Mouse (Mus musculus) CH12F3 (cell line): ENCODE results near the gene Chmp2a.

Source experiments
- in situ Hi-C: fragments of 300-500 bp; cut with MboI; formaldehyde crosslinking; loops from 2 replicates; pipeline ENCODE4 v1.14.3; 2020; ENCODE audit warnings: low sequenced_read_pairs

Gene Chmp2a

DNA sequence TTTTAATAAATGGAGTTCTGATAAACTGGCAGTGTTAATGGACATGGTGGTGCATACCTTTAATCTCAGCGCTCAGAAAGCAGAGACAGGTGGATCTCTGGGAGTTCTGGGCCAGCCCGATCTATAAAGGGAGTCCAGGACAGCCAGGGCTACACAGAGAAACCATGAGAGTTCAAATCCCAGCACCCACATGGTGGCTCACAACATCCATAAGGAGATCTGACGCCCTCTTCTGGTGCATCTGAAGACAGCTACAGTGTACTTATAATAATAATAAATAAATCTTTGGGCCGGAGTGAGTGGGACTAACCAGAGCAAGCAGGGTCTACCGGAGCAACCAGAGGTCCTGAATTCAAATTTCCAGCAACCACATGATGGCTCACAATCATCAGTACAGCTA lies 31.2 kb downstream of the Chmp2a start:
- in situ Hi-C loops: no loop called here

DNA sequence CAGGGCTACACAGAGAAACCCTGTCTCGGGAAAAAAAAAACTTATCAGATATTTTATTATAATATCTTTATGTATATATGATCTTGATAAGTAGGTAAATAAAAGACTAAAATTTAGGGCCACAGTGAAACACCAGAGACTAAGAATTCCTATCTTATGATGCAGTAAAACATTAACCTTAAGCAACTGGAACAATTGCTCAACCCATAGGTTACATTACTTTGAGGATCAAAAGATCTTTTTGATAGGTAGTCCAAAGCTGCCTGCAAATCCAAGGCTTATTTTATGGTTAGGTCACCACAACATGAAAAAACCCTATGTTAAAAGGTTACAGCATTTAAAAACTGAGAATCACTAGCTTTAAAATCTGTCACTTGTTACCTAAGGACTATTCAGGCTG lies 33.0 kb downstream of the Chmp2a start:
- in situ Hi-C loops: no loop called here

DNA sequence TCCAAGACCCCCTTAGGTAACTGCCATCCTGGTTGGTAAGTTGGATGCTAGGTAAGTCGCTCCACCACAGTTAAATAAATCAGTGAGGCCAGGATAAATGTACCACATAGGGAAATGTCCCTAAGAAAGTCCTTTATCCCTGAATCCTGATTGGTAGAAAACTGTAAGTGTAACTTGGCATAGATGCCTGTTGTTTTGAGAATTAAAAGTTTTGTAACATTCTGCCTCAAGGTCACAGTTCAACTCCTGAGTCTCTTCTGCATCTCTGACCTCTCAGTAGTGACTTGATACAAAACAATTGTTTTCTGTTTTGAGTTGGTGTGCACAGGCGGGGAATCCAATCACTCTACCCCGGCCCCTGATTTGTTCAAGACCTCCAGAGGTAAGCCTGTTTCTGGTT lies 35.8 kb downstream of the Chmp2a start, which contains the start of gene Trim28:
TSS of gene Trim28 (plus strand) at position 264 of the 400 bp plus-strand sequence.
- in situ Hi-C loops: no loop called here

DNA sequence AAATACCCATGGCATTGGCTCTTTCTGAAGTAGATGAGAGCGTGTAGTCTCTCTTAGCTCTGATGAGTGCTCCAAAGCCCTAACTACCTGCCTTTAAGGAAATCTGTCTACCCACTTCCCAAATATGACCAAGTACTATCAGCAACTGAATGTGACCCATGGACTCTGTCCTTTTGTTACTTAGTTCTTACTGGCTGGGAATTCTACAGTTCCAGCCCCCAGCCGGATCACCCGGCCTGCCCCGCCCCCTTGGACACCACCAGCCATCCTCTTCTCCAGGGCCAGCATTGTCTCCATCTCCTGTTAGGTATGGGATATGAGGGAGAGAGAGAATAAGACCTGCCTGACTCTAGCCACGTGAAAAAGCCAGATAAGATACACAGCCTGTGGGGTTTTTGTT lies 36.6 kb downstream of the Chmp2a start, which contains the start of gene Slc27a5:
TSS of gene Slc27a5 (minus strand) at position 140 of the 400 bp plus-strand sequence.
- in situ Hi-C loops: no loop called here

DNA sequence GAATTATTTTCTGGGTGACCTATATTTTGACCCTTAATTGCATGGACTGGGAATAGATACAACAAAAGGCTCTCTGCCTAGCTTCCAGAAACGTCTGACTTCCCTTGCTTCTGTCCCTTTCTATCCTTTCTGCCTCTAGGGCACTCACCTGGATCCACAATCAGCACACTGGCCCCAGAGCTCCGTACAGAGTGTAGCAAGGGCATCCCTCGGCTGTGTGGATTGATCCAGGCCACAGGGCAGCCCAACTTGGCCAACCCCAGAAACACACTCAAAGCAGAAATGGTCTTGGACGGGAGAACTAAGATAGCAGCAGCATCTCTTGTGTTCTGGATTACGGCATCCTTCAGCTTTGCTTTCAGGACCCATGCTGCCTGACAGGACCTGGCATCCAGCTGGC lies 37.4 kb downstream of the Chmp2a start:
- in situ Hi-C loops: no loop called here

DNA sequence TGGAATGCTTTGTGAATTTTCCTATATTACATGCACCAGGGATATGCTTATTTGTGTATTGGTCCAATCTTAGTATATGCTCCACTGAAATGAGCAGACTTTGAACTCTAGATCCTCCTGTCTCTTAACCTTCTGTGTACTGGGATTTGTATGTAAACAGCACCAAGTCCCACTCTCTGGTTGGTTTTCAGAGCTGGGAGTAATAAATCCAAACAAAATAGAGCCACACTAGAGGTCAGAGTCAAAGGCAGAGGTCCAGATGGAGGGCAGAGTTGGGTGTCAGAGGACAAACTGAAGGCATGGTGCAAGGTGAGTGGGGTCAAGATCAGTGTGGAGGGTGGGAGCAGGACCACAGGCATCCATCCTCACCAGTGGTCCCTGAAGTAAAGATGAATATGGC lies 38.7 kb downstream of the Chmp2a start:
- in situ Hi-C loops: no loop called here

DNA sequence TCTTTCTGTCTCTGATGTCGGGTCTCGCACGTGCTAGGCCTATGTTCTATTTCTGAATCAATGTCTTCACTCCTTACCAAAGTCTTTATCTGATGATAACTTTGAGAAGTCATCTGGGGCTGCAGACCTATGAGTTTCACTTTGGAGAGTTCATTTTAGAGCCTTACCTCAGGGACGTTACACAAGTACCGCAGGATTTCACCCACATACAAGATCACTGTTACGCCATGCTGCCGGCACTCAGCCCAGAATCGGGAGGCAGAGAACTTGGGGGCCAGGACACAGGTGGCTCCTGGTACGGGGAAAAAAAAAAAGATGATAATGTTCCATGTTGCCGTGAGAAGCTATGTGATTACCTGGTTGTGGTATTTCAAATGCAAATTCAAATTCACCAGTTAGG lies 41.5 kb downstream of the Chmp2a start:
- in situ Hi-C loops: no loop called here

DNA sequence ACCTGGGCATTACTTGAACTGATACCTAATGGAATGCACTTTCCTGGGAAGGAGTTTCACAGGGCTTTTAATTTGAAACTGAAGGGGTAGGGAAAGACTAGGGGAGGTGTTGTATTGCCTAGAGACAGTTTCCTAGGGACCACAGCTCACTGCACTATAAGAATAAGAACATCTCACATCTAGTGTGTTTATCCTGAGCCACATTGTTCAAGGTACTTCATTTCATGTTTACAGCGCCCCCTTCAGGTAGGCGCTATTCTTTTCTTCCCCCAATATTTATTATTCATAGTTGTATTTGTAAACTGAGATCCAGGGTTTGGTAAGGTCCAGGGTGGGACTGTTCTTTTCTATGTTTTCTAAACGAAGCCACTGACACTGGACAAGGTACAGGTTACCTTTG lies 42.4 kb downstream of the Chmp2a start:
- in situ Hi-C loops: no loop called here

DNA sequence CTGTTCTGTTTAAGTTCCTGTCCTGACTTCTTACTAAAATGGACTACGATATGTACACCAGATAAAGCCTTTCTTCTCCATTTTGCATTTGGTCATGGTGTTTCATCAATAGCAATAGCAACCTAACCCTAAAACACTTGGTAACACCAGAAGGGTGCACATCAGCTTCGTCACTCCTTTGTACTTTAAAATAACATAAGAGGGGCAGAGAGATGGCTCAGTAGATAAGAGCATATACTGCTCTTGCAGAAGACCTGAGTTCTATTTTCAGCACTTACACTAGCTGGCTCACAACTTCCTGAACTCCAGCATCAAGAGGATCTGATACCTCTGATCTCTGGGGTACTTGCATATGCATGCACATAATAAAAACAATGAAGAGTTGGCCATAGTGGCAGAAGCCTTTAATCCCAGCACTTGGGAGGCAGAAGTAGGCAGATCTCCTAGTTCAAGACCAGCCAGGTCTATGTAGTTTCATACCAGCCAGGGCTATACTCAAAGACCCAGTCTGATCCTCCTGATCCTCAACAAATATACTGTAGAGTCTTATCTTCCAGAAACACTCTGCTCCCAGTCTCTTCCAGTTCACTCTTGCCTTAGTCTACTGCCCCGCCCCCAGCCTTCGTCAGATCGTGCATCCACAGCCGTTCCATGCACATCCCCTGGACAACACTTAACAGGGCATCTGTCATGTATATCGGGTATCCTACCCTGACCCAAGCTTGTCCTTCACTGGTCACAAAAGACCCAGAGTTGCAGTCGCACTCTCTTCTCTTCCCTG lies 47.0 kb downstream of the Chmp2a start:
- in situ Hi-C loops: no loop called here

DNA sequence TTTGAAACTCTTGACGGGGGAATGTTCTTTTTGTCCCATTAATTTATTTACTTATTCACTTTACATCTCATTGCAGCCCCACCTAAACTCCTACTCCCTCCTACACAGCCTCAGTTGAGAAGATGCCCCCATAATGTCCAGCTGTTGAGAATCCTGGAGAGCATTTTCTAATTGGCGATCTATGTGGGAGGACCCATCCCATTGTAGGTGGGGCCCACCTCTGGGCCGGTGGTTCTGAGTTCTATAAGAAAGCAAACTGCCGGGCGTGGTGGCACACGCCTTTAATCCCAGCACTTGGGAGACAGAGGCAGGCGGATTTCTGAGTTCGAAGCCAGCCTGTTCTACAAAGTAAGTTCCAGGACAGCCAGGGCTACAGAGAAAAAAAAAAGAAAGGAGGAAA lies 47.7 kb downstream of the Chmp2a start:
- in situ Hi-C loops: no loop called here

DNA sequence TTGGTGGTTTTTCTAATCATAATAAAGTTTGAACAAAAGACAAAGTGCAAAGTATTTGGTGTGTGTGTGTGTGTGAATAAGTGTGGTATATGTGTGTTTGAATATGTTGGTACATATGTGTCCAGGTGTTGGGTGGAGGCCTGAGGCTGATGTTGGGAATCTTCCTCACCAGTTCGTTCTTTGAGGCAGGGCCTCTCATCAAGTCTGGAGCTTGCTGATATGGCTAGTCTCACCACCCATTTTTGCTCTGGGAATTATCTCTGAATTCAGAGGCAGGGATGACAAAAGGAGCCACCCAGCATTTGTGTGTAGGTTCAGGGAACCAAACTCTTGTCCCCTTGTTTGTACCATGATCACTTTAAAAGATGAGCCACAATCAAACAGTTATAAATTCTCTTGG lies 48.9 kb downstream of the Chmp2a start:
- in situ Hi-C loops: no loop called here
